Mouse (Mus musculus): ENCODE measurements at regions not wholly inside any gene's neighbourhood (a gene's known extent, or its start where the extent isn't known, plus 50 kb on each side); places are given as distances from the start of the nearest gene placed in this dataset.

GRCm38 (mm10) chr10:17332986-17333385 lies 390.0 kb upstream of the Cited2 start:
- no peak for TF ChIP-seq CTCF (IDR thresholded peaks at IDR 0.05; ENCODE audit: control insufficient read depth, insufficient read depth, low read length)
- no peak for TF ChIP-seq POLR2A (IDR thresholded peaks at IDR 0.05; ENCODE audit: borderline replicate concordance, control insufficient read depth, low read depth, low read length)
- Histone ChIP-seq H3K4me3 (replicated peaks; ENCODE audit: control insufficient read depth, low read depth, low read length) (no peak overlapping the region), H3K4me1 (ENCODE audit: control insufficient read depth, insufficient read depth, low read length) (peaks cover 2% of the 10 kb centered on the region), H3K27ac (ENCODE audit: control insufficient read depth, insufficient read depth, low read depth, low read length, poor library complexity) (no peak overlapping the region)
- WGBS = 88% methylated on average over 3 of the region's 3 CpGs

- H3K4me3 ChIP-seq (replicated peaks; ENCODE audit: control insufficient read depth, low read depth, low read length) = no peak overlapping the region
- peaks cover 2% of the 10 kb centered on the region for H3K4me1 ChIP-seq (ENCODE audit: control insufficient read depth, insufficient read depth, low read length)
- TF ChIP-seq CTCF (IDR thresholded peaks at IDR 0.05; ENCODE audit: control insufficient read depth, insufficient read depth, low read length) (no peak), POLR2A (IDR thresholded peaks at IDR 0.05; ENCODE audit: borderline replicate concordance, control insufficient read depth, low read depth, low read length) (no peak)
- H3K27ac ChIP-seq (ENCODE audit: control insufficient read depth, insufficient read depth, low read depth, low read length, poor library complexity) = no peak overlapping the region
- 86% methylated on average over 6 of the region's 6 CpGs for WGBS
Measured at GRCm38 (mm10) chr10:17333676-17334075, 389.3 kb upstream of the Cited2 start.

- TF ChIP-seq POLR2A (IDR thresholded peaks at IDR 0.05; ENCODE audit: borderline replicate concordance, control insufficient read depth, low read depth, low read length) (no peak), CTCF (IDR thresholded peaks at IDR 0.05; ENCODE audit: control insufficient read depth, insufficient read depth, low read length) (no peak)
- H3K4me1 ChIP-seq (ENCODE audit: control insufficient read depth, insufficient read depth, low read length) = no peaks in the 10 kb centered on the region
- H3K27ac ChIP-seq (ENCODE audit: control insufficient read depth, insufficient read depth, low read depth, low read length, poor library complexity) = no peak overlapping the region
- 78% methylated on average over 2 of the region's 2 CpGs for WGBS
- H3K4me3 ChIP-seq (replicated peaks; ENCODE audit: control insufficient read depth, low read depth, low read length) = no peak overlapping the region
Measured at GRCm38 (mm10) chr10:17337217-17337616, 385.8 kb upstream of the Cited2 start.

GRCm38 (mm10) chr10:17343829-17344228 lies 379.2 kb upstream of the Cited2 start:
- Histone ChIP-seq H3K4me1 (ENCODE audit: control insufficient read depth, insufficient read depth, low read length) (no peaks in the 10 kb centered on the region), H3K4me3 (replicated peaks; ENCODE audit: control insufficient read depth, low read depth, low read length) (no peak overlapping the region), H3K27ac (ENCODE audit: control insufficient read depth, insufficient read depth, low read depth, low read length, poor library complexity) (no peak overlapping the region)
- no peak for TF ChIP-seq POLR2A (IDR thresholded peaks at IDR 0.05; ENCODE audit: borderline replicate concordance, control insufficient read depth, low read depth, low read length)
- TF ChIP-seq CTCF (IDR thresholded peaks at IDR 0.05; ENCODE audit: control insufficient read depth, insufficient read depth, low read length) = no peak
- WGBS = 80% methylated on average over 1 of the region's 1 CpGs

- H3K4me1 ChIP-seq (ENCODE audit: control insufficient read depth, insufficient read depth, low read length) = no peaks in the 10 kb centered on the region
Measured at GRCm38 (mm10) chr10:17352202-17352994, 370.6 kb upstream of the Cited2 start.

GRCm38 (mm10) chr10:17355476-17355875 lies 367.5 kb upstream of the Cited2 start:
- WGBS = 61% methylated on average over 4 of the region's 4 CpGs

More at GRCm38 (mm10) chr10:17352202-17352994, 370.6 kb upstream of the Cited2 start:
- TF ChIP-seq POLR2A (IDR thresholded peaks at IDR 0.05; ENCODE audit: borderline replicate concordance, control insufficient read depth, low read depth, low read length) (no peak), CTCF (IDR thresholded peaks at IDR 0.05; ENCODE audit: control insufficient read depth, insufficient read depth, low read length) (no peak)
- WGBS = 91% methylated on average over 14 of the region's 14 CpGs
- H3K27ac ChIP-seq (ENCODE audit: control insufficient read depth, insufficient read depth, low read depth, low read length, poor library complexity) = no peak overlapping the region
- no peak overlapping the region for H3K4me3 ChIP-seq (replicated peaks; ENCODE audit: control insufficient read depth, low read depth, low read length)

GRCm38 (mm10) chr10:17356041-17356440 lies 367.0 kb upstream of the Cited2 start:
- Histone ChIP-seq H3K27ac (ENCODE audit: control insufficient read depth, insufficient read depth, low read depth, low read length, poor library complexity) (no peak overlapping the region), H3K4me3 (replicated peaks; ENCODE audit: control insufficient read depth, low read depth, low read length) (no peak overlapping the region), H3K4me1 (ENCODE audit: control insufficient read depth, insufficient read depth, low read length) (no peaks in the 10 kb centered on the region)
- 45% methylated on average over 3 of the region's 3 CpGs for WGBS
- TF ChIP-seq CTCF (IDR thresholded peaks at IDR 0.05; ENCODE audit: control insufficient read depth, insufficient read depth, low read length) = no peak
- no peak for TF ChIP-seq POLR2A (IDR thresholded peaks at IDR 0.05; ENCODE audit: borderline replicate concordance, control insufficient read depth, low read depth, low read length)

More at GRCm38 (mm10) chr10:17355476-17355875, 367.5 kb upstream of the Cited2 start:
- Histone ChIP-seq H3K4me3 (replicated peaks; ENCODE audit: control insufficient read depth, low read depth, low read length) (no peak overlapping the region), H3K27ac (ENCODE audit: control insufficient read depth, insufficient read depth, low read depth, low read length, poor library complexity) (no peak overlapping the region), H3K4me1 (ENCODE audit: control insufficient read depth, insufficient read depth, low read length) (no peaks in the 10 kb centered on the region)
- TF ChIP-seq POLR2A (IDR thresholded peaks at IDR 0.05; ENCODE audit: borderline replicate concordance, control insufficient read depth, low read depth, low read length) (no peak), CTCF (IDR thresholded peaks at IDR 0.05; ENCODE audit: control insufficient read depth, insufficient read depth, low read length) (no peak)

GRCm38 (mm10) chr10:17362643-17363042 lies 360.4 kb upstream of the Cited2 start:
- Histone ChIP-seq H3K4me3 (replicated peaks; ENCODE audit: control insufficient read depth, low read depth, low read length) (no peak overlapping the region), H3K27ac (ENCODE audit: control insufficient read depth, insufficient read depth, low read depth, low read length, poor library complexity) (no peak overlapping the region), H3K4me1 (ENCODE audit: control insufficient read depth, insufficient read depth, low read length) (peaks cover 2% of the 10 kb centered on the region)
- TF ChIP-seq CTCF (IDR thresholded peaks at IDR 0.05; ENCODE audit: control insufficient read depth, insufficient read depth, low read length) (no peak), POLR2A (IDR thresholded peaks at IDR 0.05; ENCODE audit: borderline replicate concordance, control insufficient read depth, low read depth, low read length) (no peak)
- 72% methylated on average over 3 of the region's 3 CpGs for WGBS

All from bone marrow, adult 2 months (tissue).